ENCODE assay signal across 15 mouse cellular contexts in the genomic region with DNA sequence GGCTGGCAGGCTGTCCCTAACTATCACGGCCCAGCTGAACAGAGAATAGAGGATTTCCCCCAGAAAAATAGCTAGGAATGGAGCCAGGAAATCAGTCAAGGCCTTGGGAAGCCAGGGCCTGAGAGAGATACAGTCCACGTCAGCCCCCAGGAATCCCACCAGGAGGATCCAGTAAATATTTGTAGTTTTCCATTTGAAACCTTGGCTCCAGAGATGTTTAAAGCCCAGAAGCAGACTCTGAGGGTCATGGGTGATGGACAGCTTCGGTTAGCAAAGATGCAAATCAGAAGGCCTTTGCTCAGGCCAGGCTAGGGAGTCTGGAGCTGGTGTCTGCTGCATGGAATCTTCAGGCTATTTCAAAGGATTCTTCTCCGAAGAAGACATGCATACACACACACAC.
DNase-seq lines count a peak whose midpoint lies in the region; ATAC-seq lines count a peak whose summit lies in the region.
"Had no signal": no experiment of that assay in that cellular context is flagged by ENCODE, and none has a peak within 500 bp of the region (broad histone marks: within the 10 kb centered on the region; RNA-seq: fewer than 3 reads in every experiment).

No protein-coding gene starts in this region.

- no peaks in the 10 kb centered on the region for H3K36me3 ChIP-seq in heart, embryonic 10.5 days
- no peaks in the 10 kb centered on the region for H3K36me3 ChIP-seq in embryonic facial prominence, embryonic 14.5 days (ENCODE audit: control insufficient read depth, insufficient read depth, low read length)
- H3K36me3 ChIP-seq: embryonic facial prominence, embryonic 13.5 days; neural tube, embryonic 12.5 days had no signal

- no peak overlapping the region for H3K4me3 ChIP-seq in heart, embryonic 10.5 days
- no peak overlapping the region for H3K4me3 ChIP-seq in embryonic facial prominence, embryonic 14.5 days (ENCODE audit: low read depth, low read length)
- H3K4me3 ChIP-seq: embryonic facial prominence, embryonic 13.5 days; neural tube, embryonic 12.5 days had no signal

- H3K9me3 ChIP-seq in heart, embryonic 10.5 days: no peaks in the 10 kb centered on the region
- no peaks in the 10 kb centered on the region for H3K9me3 ChIP-seq in embryonic facial prominence, embryonic 14.5 days (ENCODE audit: control insufficient read depth, low read length)
- H3K9me3 ChIP-seq: embryonic facial prominence, embryonic 13.5 days; neural tube, embryonic 12.5 days had no signal

- H3K4me1 ChIP-seq in heart, embryonic 10.5 days: peaks cover 14% of the 10 kb centered on the region
- H3K4me1 ChIP-seq in embryonic facial prominence, embryonic 14.5 days (ENCODE audit: control insufficient read depth, insufficient read depth, low read length): peaks cover 5% of the 10 kb centered on the region; the same call in 1 of the 2 replicates
- H3K4me1 ChIP-seq: neural tube, embryonic 12.5 days had no signal

- no peak for DNase-seq in heart, embryonic 10.5 days (ENCODE audit: low spot score)
- no peak for DNase-seq in heart, adult 8-10 months (ENCODE audit: low spot score)
- DNase-seq in kidney, adult 11 months: peak; percentile 20
- no peak for DNase-seq in kidney, adult 18-20 months
- DNase-seq in Muller cell, postnatal 12 days (ENCODE audit: inconsistent ontology term): peak; percentile 64
- DNase-seq in embryonic facial prominence, embryonic 14.5 days (ENCODE audit: low spot score): no peak
- DNase-seq in gastrocnemius, postnatal 10 days: no peak
- no peak for DNase-seq in thymus, postnatal 36 days
- DNase-seq: B cell, adult 2 months; cerebellum, adult 9-10 months; lung, adult 2 months; right cerebral cortex, postnatal 14 days had no signal

- H3K4me2 ChIP-seq in embryonic facial prominence, embryonic 14.5 days (ENCODE audit: low read depth, low read length): no peak overlapping the region
- H3K4me2 ChIP-seq: embryonic facial prominence, embryonic 13.5 days; neural tube, embryonic 12.5 days had no signal

- peaks cover 7% of the 10 kb centered on the region; the same call in 1 of the 2 replicates for H3K27me3 ChIP-seq in heart, embryonic 10.5 days (ENCODE audit: insufficient read depth, poor library complexity, severe bottlenecking)
- H3K27me3 ChIP-seq in embryonic facial prominence, embryonic 14.5 days (replicated peaks; ENCODE audit: control insufficient read depth, insufficient read depth, low read length): no peaks in the 10 kb centered on the region
- H3K27me3 ChIP-seq: embryonic facial prominence, embryonic 13.5 days; neural tube, embryonic 12.5 days had no signal

- H3K27ac ChIP-seq in heart, embryonic 10.5 days: 0 out of 2 replicates have a peak overlapping the region, but pooled peaks have one; percentile 32
- peak overlapping the region; percentile 52; the same call in 1 of the 2 replicates for H3K27ac ChIP-seq in embryonic facial prominence, embryonic 14.5 days (replicated peaks; ENCODE audit: low read depth, low read length)
- H3K27ac ChIP-seq: embryonic facial prominence, embryonic 13.5 days; neural tube, embryonic 12.5 days had no signal

- ATAC-seq in embryonic facial prominence, embryonic 14.5 days (ENCODE audit: low read depth): no peak
- ATAC-seq: forebrain, embryonic 14.5 days had no signal

- WGBS in heart, embryonic 10.5 days: 63% methylated on average over 4 of the region's 4 CpGs
- WGBS in embryonic facial prominence, embryonic 14.5 days: 63% methylated on average over 4 of the region's 4 CpGs

- no peak overlapping the region for H3K9ac ChIP-seq in embryonic facial prominence, embryonic 14.5 days (ENCODE audit: low read depth, low read length)
- H3K9ac ChIP-seq: embryonic facial prominence, embryonic 13.5 days; neural tube, embryonic 12.5 days had no signal

Comparison
In these comparisons a context has a peak if more than half of its experiments do, and no peak if none do; other contexts are left out.
1. DNase-seq: peak in kidney, adult 11 months (single experiment) and Muller cell, postnatal 12 days (single experiment); none in heart, embryonic 10.5 days (single experiment), heart, adult 8-10 months (single experiment), kidney, adult 18-20 months (single experiment), embryonic facial prominence, embryonic 14.5 days (single experiment), gastrocnemius, postnatal 10 days (single experiment) and thymus, postnatal 36 days (0 of 2).